Mouse (Mus musculus) brown adipose tissue, adult 24 weeks (tissue): ENCODE measurements around the gene Lmod3. TPM values are rescaled to one million over a fixed set of nuclear protein-coding genes. Genes with fewer than 3 reads are reported as not detected.
"Not testable (repeated sequence)": the region's sequence is repeated elsewhere in the genome, so short reads cannot be mapped to it uniquely, and the experiment has no call there.

Experiments used
- H3K27ac ChIP-seq: fragments of 200-500 bp; replicated peaks from 2 replicates; pipeline ENCODE4 v1.5.1; 2012; ENCODE audit warnings: low read depth, mild to moderate bottlenecking, low read length
- H3K4me1 ChIP-seq: fragments of 200-500 bp; 2 replicates; pipeline ENCODE4 v1.6.1; 2012; ENCODE audit warnings: low read length, mixed read lengths; ENCODE audit not compliant: control insufficient read depth, insufficient read depth, insufficient read length
- H3K4me3 ChIP-seq: fragments of 200-500 bp; 2 replicates; pipeline ENCODE4 v1.5.1; 2012; ENCODE audit warnings: low read depth, mild to moderate bottlenecking, low read length, moderate library complexity; ENCODE audit not compliant: insufficient read depth
- polyA plus RNA-seq: library from polyadenylated mRNA; stranded (reverse); fragments of >200 nt; gene quantifications from 2 replicates; pipeline ENCODE4 v1.2.4, GENCODE M21; 2012; ENCODE audit not compliant: missing spikeins, insufficient read depth, insufficient read length

The Lmod3 gene
- polyA plus RNA-seq, 1 experiment = 1.9 TPM

DNA sequence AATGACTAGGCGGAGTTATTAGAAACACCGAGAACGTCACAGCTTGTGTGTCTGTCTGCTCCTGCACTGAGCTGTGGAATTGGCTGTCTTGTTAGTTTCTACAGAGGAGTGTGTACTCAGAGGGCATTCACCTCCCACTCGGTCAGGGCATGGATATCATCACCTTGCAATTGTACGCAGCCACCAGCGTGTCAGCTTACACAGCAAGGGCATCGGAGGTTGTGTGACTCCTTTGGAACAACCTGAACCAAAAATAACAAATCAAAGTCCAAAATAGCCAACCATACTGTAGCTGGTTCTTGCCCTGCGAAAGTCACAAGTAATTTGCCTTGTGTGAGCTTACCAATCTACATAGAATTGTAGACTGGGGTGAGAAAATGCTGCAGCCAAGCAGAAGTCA, 12.7 kb upstream of the Lmod3 start:
- no peaks in the 10 kb centered on the region for H3K4me1 ChIP-seq
- H3K4me3 ChIP-seq = no peak overlapping the region
- no peak overlapping the region for H3K27ac ChIP-seq

- not testable (repeated sequence) for H3K4me1 ChIP-seq, H3K27ac ChIP-seq, H3K4me3 ChIP-seq
These were observed 11.2 kb upstream of the Lmod3 start for GRCm38 (mm10) chr6:97263750-97264149.

GRCm38 (mm10) chr6:97262229-97262628, 9.7 kb upstream of the Lmod3 start:
- Histone ChIP-seq H3K4me3 (no peak overlapping the region), H3K27ac (no peak overlapping the region), H3K4me1 (no peaks in the 10 kb centered on the region; the same call in 1 of the 2 replicates)

DNA sequence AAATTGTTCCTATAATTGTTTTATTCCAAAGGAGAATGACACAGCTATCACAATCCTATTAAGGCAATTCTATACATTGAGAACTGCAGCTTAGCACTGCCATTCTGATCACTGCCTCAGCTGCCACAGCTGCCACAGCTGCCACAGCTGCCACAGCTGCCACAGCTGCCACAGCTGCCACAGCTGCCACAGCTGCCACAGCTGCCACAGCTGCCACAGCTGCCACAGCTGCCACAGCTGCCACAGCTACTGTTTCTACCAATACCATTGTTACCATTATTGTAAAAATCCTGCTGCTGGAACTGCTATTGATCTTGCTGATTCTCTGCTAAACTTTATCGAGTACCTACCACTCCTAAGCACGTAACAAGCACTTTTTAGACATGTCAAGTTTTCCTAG, 7.4 kb upstream of the Lmod3 start:
- H3K27ac ChIP-seq, H3K4me3 ChIP-seq, H3K4me1 ChIP-seq: not testable (repeated sequence)

DNA sequence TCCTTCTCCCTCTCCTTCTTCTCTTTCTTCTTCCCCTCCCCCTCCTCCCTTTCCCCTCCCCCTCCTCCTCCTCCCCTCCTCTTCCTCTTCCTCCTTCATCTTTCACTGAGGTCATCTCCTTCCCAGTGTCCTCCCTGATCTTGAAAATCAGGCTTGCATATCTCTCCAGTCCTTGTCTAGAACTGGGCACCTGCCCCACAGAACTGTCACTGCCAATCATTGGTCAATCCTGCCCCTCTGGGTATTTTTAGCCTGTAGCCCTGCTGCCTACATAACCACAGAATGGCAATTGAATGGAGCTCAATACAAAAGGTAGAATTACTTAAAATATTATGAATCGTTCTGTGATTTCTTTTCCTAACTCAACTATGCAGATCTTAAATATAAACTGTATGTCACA, 5.9 kb upstream of the Lmod3 start:
- Histone ChIP-seq H3K4me3 (no peak overlapping the region), H3K27ac (no peak overlapping the region), H3K4me1 (no peaks in the 10 kb centered on the region; the same call in 1 of the 2 replicates)

DNA sequence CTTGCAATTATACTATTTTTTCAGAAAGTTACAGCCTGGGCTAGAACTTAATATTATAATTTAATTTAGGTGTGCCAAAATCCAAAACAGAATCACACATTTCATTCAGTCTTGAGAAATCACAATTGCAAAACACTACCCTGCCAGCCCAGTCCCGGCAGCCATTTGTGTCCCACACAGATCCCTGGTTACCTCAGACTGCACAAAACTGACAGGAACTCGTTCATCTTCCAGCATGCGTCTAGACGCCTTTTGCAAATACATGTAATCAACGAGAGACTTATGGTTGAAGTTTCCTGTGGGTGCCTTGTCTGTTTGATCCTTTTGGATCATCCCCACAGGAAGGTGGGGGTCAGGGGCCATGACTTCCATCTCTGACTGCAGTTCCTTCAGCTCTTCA, 473 bp downstream of the Lmod3 start:
- peak overlapping the region; percentile 71 for H3K27ac ChIP-seq
- no peaks in the 10 kb centered on the region for H3K4me1 ChIP-seq
- H3K4me3 ChIP-seq = no peak overlapping the region

- Histone ChIP-seq H3K4me1 (no peaks in the 10 kb centered on the region), H3K27ac (no peak overlapping the region), H3K4me3 (no peak overlapping the region)
These were observed 1.6 kb downstream of the Lmod3 start for GRCm38 (mm10) chr6:97250966-97251365.

GRCm38 (mm10) chr6:97245200-97245599, 7.4 kb downstream of the Lmod3 start:
- Histone ChIP-seq H3K4me3 (no peak overlapping the region), H3K27ac (no peak overlapping the region), H3K4me1 (no peaks in the 10 kb centered on the region)

DNA sequence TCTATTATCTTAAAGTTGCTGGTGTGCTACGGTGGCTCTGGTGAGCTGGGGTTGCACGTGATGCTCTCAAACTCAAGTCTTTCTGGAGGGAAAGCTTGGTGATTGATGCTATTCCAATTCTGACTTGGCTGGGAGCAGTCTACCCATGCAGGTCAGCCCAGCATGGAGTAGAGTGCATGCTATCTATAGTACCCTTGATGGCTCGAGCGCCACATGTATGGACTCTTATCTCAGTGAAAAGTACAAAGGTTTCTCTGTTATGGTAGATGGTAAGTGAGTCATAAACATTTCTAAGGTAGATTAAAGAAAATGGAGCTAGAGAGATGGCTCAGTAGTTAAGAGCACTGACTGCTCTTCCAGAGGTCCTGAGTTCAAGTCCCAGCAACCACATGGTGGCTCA, 10.0 kb downstream of the Lmod3 start:
- H3K27ac ChIP-seq = no peak overlapping the region
- H3K4me1 ChIP-seq = no peaks in the 10 kb centered on the region

GRCm38 (mm10) chr6:97240092-97240491, 12.5 kb downstream of the Lmod3 start:
- H3K27ac ChIP-seq = no peak overlapping the region
- no peaks in the 10 kb centered on the region for H3K4me1 ChIP-seq
- H3K4me3 ChIP-seq = no peak overlapping the region

More for the DNA sequence above, 10.0 kb downstream of the Lmod3 start:
- H3K4me3 ChIP-seq = no peak overlapping the region

GRCm38 (mm10) chr6:97239360-97239759, 13.2 kb downstream of the Lmod3 start:
- no peak overlapping the region for H3K27ac ChIP-seq
- no peak overlapping the region for H3K4me3 ChIP-seq
- H3K4me1 ChIP-seq = no peaks in the 10 kb centered on the region

GRCm38 (mm10) chr6:97236088-97236487, 16.5 kb downstream of the Lmod3 start:
- no peaks in the 10 kb centered on the region for H3K4me1 ChIP-seq
- H3K27ac ChIP-seq = no peak overlapping the region
- no peak overlapping the region for H3K4me3 ChIP-seq

- Histone ChIP-seq H3K27ac (no peak overlapping the region), H3K4me3 (no peak overlapping the region), H3K4me1 (no peaks in the 10 kb centered on the region)
These were observed 17.5 kb downstream of the Lmod3 start for GRCm38 (mm10) chr6:97234911-97235668.

GRCm38 (mm10) chr6:97227067-97227847, 25.3 kb downstream of the Lmod3 start:
- no peak overlapping the region for H3K27ac ChIP-seq
- H3K4me3 ChIP-seq = no peak overlapping the region
- peaks cover 4% of the 10 kb centered on the region for H3K4me1 ChIP-seq

DNA sequence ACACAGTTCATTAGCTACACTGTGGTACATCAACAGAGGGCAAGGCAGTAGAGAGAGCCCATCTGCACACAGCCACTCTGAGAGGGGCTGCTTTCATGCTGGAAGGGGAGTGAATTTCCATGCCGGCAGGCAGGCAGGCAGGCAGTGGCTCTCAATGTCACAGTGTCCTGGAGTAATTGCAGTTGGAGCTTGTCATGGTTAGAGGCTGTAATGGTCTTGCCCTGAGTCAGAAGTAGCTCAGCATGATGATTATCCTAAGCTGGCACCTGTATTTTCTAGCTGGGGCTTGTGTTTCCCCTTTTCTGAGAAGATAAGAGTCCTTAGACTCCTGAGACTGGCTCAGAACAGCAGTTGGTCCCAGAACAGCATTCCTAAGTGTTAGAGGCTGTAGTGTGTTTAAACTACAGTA, 26.5 kb downstream of the Lmod3 start:
- H3K4me3 ChIP-seq = no peak overlapping the region
- H3K27ac ChIP-seq = no peak overlapping the region
- peaks cover 9% of the 10 kb centered on the region for H3K4me1 ChIP-seq

GRCm38 (mm10) chr6:97224505-97224904, 28.1 kb downstream of the Lmod3 start:
- H3K4me1 ChIP-seq = peaks cover 9% of the 10 kb centered on the region
- no peak overlapping the region for H3K27ac ChIP-seq

More at GRCm38 (mm10) chr6:97224505-97224904, 28.1 kb downstream of the Lmod3 start:
- H3K4me3 ChIP-seq = no peak overlapping the region
